Mouse (Mus musculus) forebrain, embryonic 11.5 days (tissue): ENCODE results near the gene Lrrc19. TPM values are rescaled to one million over a fixed set of nuclear protein-coding genes. Genes with fewer than 3 reads are reported as not detected.
"Not testable (repeated sequence)": the region's sequence is repeated elsewhere in the genome, so short reads cannot be mapped to it uniquely, and the experiment has no call there.

Experiments
- ATAC-seq: fragments of 200-750 bp; cut with Nextera tagmentation; replicated peaks from 2 replicates; pipeline ENCODE4 v1.8.0; 2017; ENCODE audit warnings: moderate TSS enrichment; ENCODE audit not compliant: low FRiP score
- DNase-seq: peaks from one replicate; pipeline ENCODE4 v3.0.0-alpha.2; 2017; ENCODE audit warnings: low spot score
- H3K27ac ChIP-seq: fragments of 300-500 bp; sonication (generic); 2 replicates; pipeline ENCODE4 v1.5.1; 2014; ENCODE audit warnings: low read depth, low read length
- H3K27me3 ChIP-seq: fragments of 300-500 bp; sonication (generic); 2 replicates; pipeline ENCODE4 v1.6.1; 2014; ENCODE audit warnings: mild to moderate bottlenecking, low read length, mixed read lengths; ENCODE audit not compliant: control insufficient read depth, insufficient read depth
- H3K36me3 ChIP-seq: fragments of 300-500 bp; sonication (generic); 2 replicates; pipeline ENCODE4 v1.6.1; 2014; ENCODE audit warnings: mild to moderate bottlenecking, low read length, moderate library complexity, mixed read lengths; ENCODE audit not compliant: control insufficient read depth, insufficient read depth
- H3K4me1 ChIP-seq: fragments of 300-500 bp; sonication (generic); replicated peaks from 2 replicates; pipeline ENCODE4 v1.6.1; 2014; ENCODE audit warnings: low read length, mixed read lengths; ENCODE audit not compliant: control insufficient read depth, insufficient read depth
- H3K4me2 ChIP-seq: fragments of 300-500 bp; sonication (generic); 2 replicates; pipeline ENCODE4 v1.6.1; 2014; ENCODE audit warnings: low read depth, mild to moderate bottlenecking, low read length, moderate library complexity, mixed read lengths; ENCODE audit not compliant: severe bottlenecking
- H3K4me3 ChIP-seq: fragments of 300-500 bp; sonication (generic); 2 replicates; pipeline ENCODE4 v1.5.1; 2014; ENCODE audit warnings: low read depth, low read length
- H3K9ac ChIP-seq: fragments of 300-500 bp; sonication (generic); 2 replicates; pipeline ENCODE4 v1.6.1; 2014; ENCODE audit warnings: low read length
- H3K9me3 ChIP-seq: fragments of 300-500 bp; sonication (generic); 2 replicates; pipeline ENCODE4 v1.6.1; 2016; ENCODE audit warnings: low read length, mixed read lengths; ENCODE audit not compliant: control insufficient read depth
- WGBS: fragments of 180-500 bp; shearing (Covaris S2); extraction: QIAGEN DNeasy Blood & Tissue Kit; methylation state at CpG from one replicate; pipeline ENCODE4 v1.1.7; 2014; 5-methylcytosine and 5-hydroxymethylcytosine counted together
- polyA plus RNA-seq: library from polyadenylated mRNA; unstranded; fragments of >200 nt; fragmentation: Nextera tagmentation; extraction: Ambion mirVana; gene quantifications from 2 replicates; pipeline ENCODE4 v1.2.1, GENCODE M21; 2014

Lrrc19 gene
- 1.1 and 1.4 TPM in 2 replicates for polyA plus RNA-seq

DNA sequence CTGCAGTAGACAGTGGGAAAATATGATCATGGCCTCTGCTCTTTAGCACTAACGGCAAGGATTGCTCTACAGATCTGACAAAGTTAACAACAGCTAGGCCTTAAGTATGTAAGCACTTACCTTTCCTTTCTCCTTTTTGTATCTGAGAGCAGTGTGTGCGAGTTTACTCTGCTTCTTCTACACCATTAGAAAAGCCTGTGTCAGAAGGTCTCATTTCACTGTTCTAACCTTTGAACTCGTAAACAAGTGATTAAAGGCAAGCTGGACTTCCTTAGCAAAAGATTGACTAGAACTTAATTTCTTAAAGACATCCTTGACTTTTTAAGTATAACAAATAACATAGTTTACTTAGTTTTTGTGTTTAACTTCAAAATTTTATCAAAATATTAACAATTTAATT lies at the start of gene Lrrc19:
Lrrc19 (minus strand) TSS at position 225 of the 400 bp plus-strand sequence.
- no peak within 1 kb of the TSS for H3K4me2 ChIP-seq
- ATAC-seq (no peak), DNase-seq (no peak)
- H3K9ac ChIP-seq, result no peak within 1 kb of the TSS
- 87% methylated on average over 3 of the region's 3 CpGs for WGBS
- no peaks in the 10 kb centered on the region for H3K9me3 ChIP-seq
- H3K27me3 ChIP-seq, result no peaks in the 10 kb centered on the region
- H3K4me1 ChIP-seq, result no peaks in the 10 kb centered on the region
- H3K36me3 ChIP-seq, result peaks cover 2% of the 10 kb centered on the region; the same call in 1 of the 2 replicates
- no peak within 1 kb of the TSS for H3K4me3 ChIP-seq
- no peak within 1 kb of the TSS for H3K27ac ChIP-seq

- Histone ChIP-seq H3K36me3 (no peaks in the 10 kb centered on the region), H3K9ac (no peak overlapping the region), H3K4me3 (no peak overlapping the region), H3K9me3 (no peaks in the 10 kb centered on the region), H3K27ac (no peak overlapping the region), H3K27me3 (no peaks in the 10 kb centered on the region), H3K4me1 (no peaks in the 10 kb centered on the region), H3K4me2 (no peak overlapping the region)
- no peak for ATAC-seq
- DNase-seq, result no peak
- 87% methylated on average over 3 of the region's 3 CpGs for WGBS
Measured at GRCm38 (mm10) chr4:94696368-94696767, 46.4 kb upstream of the Lrrc19 start.

DNA sequence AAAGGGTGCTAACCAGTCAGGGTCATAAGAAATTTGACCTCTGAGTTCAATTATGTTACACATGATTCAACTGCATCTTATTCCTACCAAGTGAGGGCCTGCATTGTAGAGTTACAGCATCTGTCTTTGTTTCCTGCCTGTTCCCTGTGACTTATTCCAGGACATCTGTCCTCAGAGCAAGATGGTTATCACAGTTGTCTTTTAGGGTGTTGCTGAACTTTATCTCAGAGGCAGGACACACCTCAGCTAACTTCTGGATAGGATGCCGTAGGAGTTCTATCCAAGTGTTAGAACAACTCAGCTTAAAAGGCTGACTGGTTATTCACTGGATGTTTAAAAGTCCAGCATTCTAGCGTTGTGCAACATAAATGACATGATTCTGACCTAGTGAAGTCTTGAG lies 42.2 kb upstream of the Lrrc19 start:
- no peak for DNase-seq
- no peak for ATAC-seq
- Histone ChIP-seq H3K36me3 (no peaks in the 10 kb centered on the region; the same call in 1 of the 2 replicates), H3K27ac (no peak overlapping the region), H3K4me1 (no peaks in the 10 kb centered on the region), H3K4me3 (no peak overlapping the region), H3K27me3 (no peaks in the 10 kb centered on the region), H3K9ac (no peak overlapping the region), H3K4me2 (no peak overlapping the region), H3K9me3 (no peaks in the 10 kb centered on the region)
- WGBS, result 89% methylated on average over 2 of the region's 2 CpGs

DNA sequence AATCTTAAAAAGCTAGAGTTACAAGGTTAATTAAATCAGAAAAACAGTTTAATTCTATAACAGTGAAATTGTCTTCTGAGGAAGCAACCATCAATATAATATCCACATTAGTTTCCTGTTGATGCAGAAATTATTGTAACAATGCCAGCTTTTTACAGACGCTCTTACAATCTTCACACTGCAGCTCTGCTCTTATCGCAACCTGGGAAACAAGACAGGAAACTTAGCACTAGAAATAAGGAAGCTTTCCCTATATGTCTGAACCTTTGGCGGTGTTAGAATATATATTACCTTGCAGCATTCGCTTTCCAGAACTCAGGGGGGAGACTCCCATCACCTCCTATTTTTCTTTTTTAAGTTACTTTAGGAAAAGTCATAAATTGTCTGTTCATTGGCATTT lies 41.1 kb upstream of the Lrrc19 start:
- H3K4me1 ChIP-seq, result no peaks in the 10 kb centered on the region
- 89% methylated on average over 4 of the region's 4 CpGs for WGBS
- no peak overlapping the region for H3K9ac ChIP-seq
- no peaks in the 10 kb centered on the region; the same call in 1 of the 2 replicates for H3K36me3 ChIP-seq
- H3K9me3 ChIP-seq, result no peaks in the 10 kb centered on the region
- no peak for ATAC-seq
- no peak overlapping the region for H3K4me3 ChIP-seq
- no peak overlapping the region for H3K27ac ChIP-seq
- DNase-seq, result no peak
- no peaks in the 10 kb centered on the region for H3K27me3 ChIP-seq
- no peak overlapping the region for H3K4me2 ChIP-seq

- WGBS, result 88% methylated on average over 2 of the region's 2 CpGs
- H3K36me3 ChIP-seq, H3K27ac ChIP-seq, H3K4me2 ChIP-seq, H3K9ac ChIP-seq, DNase-seq, H3K4me3 ChIP-seq, H3K4me1 ChIP-seq, ATAC-seq, H3K27me3 ChIP-seq, H3K9me3 ChIP-seq: not testable (repeated sequence)
Measured at GRCm38 (mm10) chr4:94689804-94690203, 39.9 kb upstream of the Lrrc19 start.

GRCm38 (mm10) chr4:94683305-94683704 lies 33.4 kb upstream of the Lrrc19 start:
- WGBS, result 91% methylated on average over 5 of the region's 5 CpGs
- ATAC-seq (no peak), DNase-seq (no peak)
- Histone ChIP-seq H3K27ac (no peak overlapping the region), H3K27me3 (no peaks in the 10 kb centered on the region), H3K9ac (no peak overlapping the region), H3K4me2 (no peak overlapping the region), H3K9me3 (no peaks in the 10 kb centered on the region), H3K36me3 (peaks cover 4% of the 10 kb centered on the region; the same call in 1 of the 2 replicates), H3K4me3 (no peak overlapping the region), H3K4me1 (no peaks in the 10 kb centered on the region)

DNA sequence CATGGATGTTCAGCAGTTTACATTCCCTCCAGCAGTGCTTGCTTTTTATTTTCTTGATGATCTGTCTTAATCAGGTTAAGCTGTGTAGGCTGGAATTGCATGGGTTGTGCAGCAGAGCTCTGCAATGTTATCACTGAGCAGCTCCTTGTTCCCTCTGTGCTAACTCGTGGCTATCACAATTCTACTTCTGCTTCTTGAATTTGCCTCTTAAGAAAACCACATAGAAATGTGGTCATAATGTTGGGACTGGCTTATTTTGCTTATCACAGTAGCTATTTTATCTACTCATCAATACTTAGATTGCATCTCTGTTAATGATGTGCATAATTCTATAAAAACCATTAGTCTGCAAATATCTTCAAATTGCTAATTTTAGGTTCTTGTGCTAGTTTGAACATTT lies 32.1 kb upstream of the Lrrc19 start:
- peaks cover 4% of the 10 kb centered on the region; the same call in 1 of the 2 replicates for H3K36me3 ChIP-seq
- no peak overlapping the region for H3K4me2 ChIP-seq
- H3K9me3 ChIP-seq, result no peaks in the 10 kb centered on the region
- H3K27ac ChIP-seq, result no peak overlapping the region
- H3K4me1 ChIP-seq, result no peaks in the 10 kb centered on the region
- H3K9ac ChIP-seq, result no peak overlapping the region
- ATAC-seq (no peak), DNase-seq (no peak)
- H3K4me3 ChIP-seq, result no peak overlapping the region
- H3K27me3 ChIP-seq, result no peaks in the 10 kb centered on the region
- WGBS, result 81% methylated on average over 1 of the region's 1 CpGs

GRCm38 (mm10) chr4:94681181-94681580 lies 31.2 kb upstream of the Lrrc19 start:
- DNase-seq (no peak), ATAC-seq (no peak)
- Histone ChIP-seq H3K9ac (no peak overlapping the region), H3K4me1 (no peaks in the 10 kb centered on the region), H3K27ac (no peak overlapping the region), H3K27me3 (no peaks in the 10 kb centered on the region), H3K4me2 (no peak overlapping the region), H3K36me3 (peaks cover 4% of the 10 kb centered on the region; the same call in 1 of the 2 replicates), H3K9me3 (no peaks in the 10 kb centered on the region), H3K4me3 (no peak overlapping the region)
- 92% methylated on average over 2 of the region's 2 CpGs for WGBS

- H3K9ac ChIP-seq, result no peak overlapping the region
Measured at GRCm38 (mm10) chr4:94680662-94681061, 30.7 kb upstream of the Lrrc19 start.

More at GRCm38 (mm10) chr4:94680662-94681061, 30.7 kb upstream of the Lrrc19 start:
- Histone ChIP-seq H3K4me2 (no peak overlapping the region), H3K36me3 (peaks cover 4% of the 10 kb centered on the region; the same call in 1 of the 2 replicates), H3K27ac (no peak overlapping the region), H3K4me1 (no peaks in the 10 kb centered on the region), H3K9me3 (no peaks in the 10 kb centered on the region), H3K27me3 (no peaks in the 10 kb centered on the region), H3K4me3 (no peak overlapping the region)
- 93% methylated on average over 2 of the region's 2 CpGs for WGBS
- no peak for DNase-seq
- no peak for ATAC-seq
